ENCODE assay signal across 8 mouse cellular contexts in the genomic region with DNA sequence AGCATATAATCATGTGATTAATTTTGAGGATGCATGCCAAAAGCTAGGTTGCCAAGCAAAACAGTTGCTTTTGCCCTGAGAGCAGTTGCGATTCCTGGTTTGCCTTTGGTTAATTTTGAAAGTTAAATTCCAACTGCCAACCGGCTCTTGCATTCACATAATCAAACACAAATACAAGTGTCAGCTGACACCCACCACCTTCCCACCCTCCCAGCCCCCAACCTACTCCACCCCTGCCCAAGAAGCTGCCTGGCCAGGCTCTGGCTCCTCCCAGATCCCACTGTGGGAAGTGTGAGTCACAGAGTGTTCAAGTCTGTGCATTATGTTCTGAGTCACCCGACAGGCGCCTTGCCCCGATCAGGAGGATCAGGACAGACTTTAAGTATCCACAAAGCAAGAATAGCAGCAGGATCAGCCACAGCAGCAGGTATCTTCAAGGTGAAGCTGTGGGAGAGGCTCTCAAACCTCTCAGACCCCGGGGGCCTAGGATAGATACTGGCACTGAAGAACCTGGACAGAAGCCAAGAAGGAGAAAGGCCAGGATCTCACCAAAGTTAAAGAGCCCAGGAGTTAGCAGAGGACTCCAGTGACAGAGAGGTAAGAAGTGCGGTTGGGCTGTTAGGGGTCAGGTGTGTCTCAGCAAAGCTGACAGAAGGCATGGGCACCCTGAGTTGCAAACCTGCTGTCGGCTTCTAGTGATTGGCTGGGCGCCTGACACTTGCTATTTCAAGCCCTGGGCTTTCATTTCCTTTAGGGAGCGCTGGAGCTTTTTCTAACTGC. TPM values are rescaled to one million over a fixed set of nuclear protein-coding genes. Genes with fewer than 3 reads are reported as not detected.
A peak's percentile ranks its signal among the peaks of the same experiment; 100 is the strongest.
DNase-seq lines count a peak whose midpoint lies in the region; ATAC-seq and TF ChIP-seq lines count a peak whose summit lies in the region.

A gene (plus strand): TSS at position 316 of the 780 bp plus-strand sequence.

- TF ChIP-seq CTCF in heart, postnatal 0 days (IDR thresholded peaks at IDR 0.05; ENCODE audit: low read depth) = no peak

- H3K9me3 ChIP-seq in forebrain, embryonic 16.5 days (ENCODE audit: control insufficient read depth, low read length) = no peaks in the 10 kb centered on the region
- H3K9me3 ChIP-seq in heart, postnatal 0 days (replicated peaks; ENCODE audit: control insufficient read depth, low read length) = no peaks in the 10 kb centered on the region
- no peaks in the 10 kb centered on the region for H3K9me3 ChIP-seq in megakaryocyte, embryonic 14.5 days
- H3K9me3 ChIP-seq in midbrain, embryonic 11.5 days (ENCODE audit: control insufficient read depth, low read length) = no peaks in the 10 kb centered on the region

- no peak for TF ChIP-seq EP300 in heart, postnatal 0 days (IDR thresholded peaks at IDR 0.05; ENCODE audit: low read depth)

- H3K4me3 ChIP-seq in forebrain, embryonic 16.5 days (replicated peaks; ENCODE audit: low read length) = no peak within 1 kb of the TSS
- peak within 1 kb of the TSS; percentile 45 for H3K4me3 ChIP-seq in heart, postnatal 0 days (ENCODE audit: low read depth, low read length)
- peak within 1 kb of the TSS; percentile 87 for H3K4me3 ChIP-seq in megakaryocyte, embryonic 14.5 days (replicated peaks)
- no peak within 1 kb of the TSS for H3K4me3 ChIP-seq in midbrain, embryonic 11.5 days (ENCODE audit: low read depth, low read length)

- peaks cover 10% of the 10 kb centered on the region for H3K4me1 ChIP-seq in forebrain, embryonic 16.5 days (replicated peaks; ENCODE audit: control insufficient read depth, insufficient read depth, low read length)
- peaks cover 13% of the 10 kb centered on the region for H3K4me1 ChIP-seq in heart, postnatal 0 days (ENCODE audit: control insufficient read depth, insufficient read depth)
- peaks cover 25% of the 10 kb centered on the region for H3K4me1 ChIP-seq in megakaryocyte, embryonic 14.5 days
- H3K4me1 ChIP-seq in midbrain, embryonic 11.5 days (ENCODE audit: control insufficient read depth, insufficient read depth, low read length) = no peaks in the 10 kb centered on the region

- no peak within 1 kb of the TSS for H3K27ac ChIP-seq in forebrain, embryonic 16.5 days (ENCODE audit: low read length)
- peak within 1 kb of the TSS; percentile 56; the same call in 1 of the 2 replicates for H3K27ac ChIP-seq in heart, postnatal 0 days (ENCODE audit: low read depth)
- no peak within 1 kb of the TSS for H3K27ac ChIP-seq in midbrain, embryonic 11.5 days (ENCODE audit: low read depth, low read length)

- peak; percentile 95 for DNase-seq in NIH3T3 (ENCODE audit: low read depth)
- peak; percentile 73 for DNase-seq in adrenal gland, postnatal 36 days
- DNase-seq in heart, postnatal 0 days (ENCODE audit: low spot score) = peak; percentile 54
- peak; percentile 24 to 36 for DNase-seq in layer of hippocampus, postnatal 25 days (ENCODE audit: extremely low spot score in 1 of 2, low spot score in 1 of 2)
- peak; percentile 50 for DNase-seq in urinary bladder, postnatal 25 days (ENCODE audit: low spot score)
- DNase-seq in midbrain, embryonic 11.5 days (ENCODE audit: low spot score, missing footprints) = no peak

- H3K9ac ChIP-seq in forebrain, embryonic 16.5 days (replicated peaks; ENCODE audit: low read depth, low read length) = no peak within 1 kb of the TSS
- peak within 1 kb of the TSS; percentile 40 for H3K9ac ChIP-seq in heart, postnatal 0 days (replicated peaks; ENCODE audit: low read depth, low read length)
- H3K9ac ChIP-seq in midbrain, embryonic 11.5 days (ENCODE audit: low read length) = no peak within 1 kb of the TSS

- H3K27me3 ChIP-seq in forebrain, embryonic 16.5 days (replicated peaks; ENCODE audit: control insufficient read depth, insufficient read depth, low read length) = no peaks in the 10 kb centered on the region
- no peaks in the 10 kb centered on the region for H3K27me3 ChIP-seq in heart, postnatal 0 days (ENCODE audit: control insufficient read depth, insufficient read depth, low read length)
- no peaks in the 10 kb centered on the region for H3K27me3 ChIP-seq in megakaryocyte, embryonic 14.5 days (replicated peaks)
- no peaks in the 10 kb centered on the region for H3K27me3 ChIP-seq in midbrain, embryonic 11.5 days (ENCODE audit: control insufficient read depth, insufficient read depth, low read length)

- no peaks in the 10 kb centered on the region for H3K36me3 ChIP-seq in forebrain, embryonic 16.5 days (ENCODE audit: control insufficient read depth, insufficient read depth)
- H3K36me3 ChIP-seq in heart, postnatal 0 days (replicated peaks; ENCODE audit: control insufficient read depth, insufficient read depth, low read length) = no peaks in the 10 kb centered on the region
- no peaks in the 10 kb centered on the region for H3K36me3 ChIP-seq in megakaryocyte, embryonic 14.5 days (replicated peaks; ENCODE audit: low read length)
- H3K36me3 ChIP-seq in midbrain, embryonic 11.5 days (ENCODE audit: control insufficient read depth, insufficient read depth, low read length) = no peaks in the 10 kb centered on the region

- WGBS in forebrain, embryonic 16.5 days = 45% methylated on average over 10 of the region's 10 CpGs
- 17% methylated on average over 10 of the region's 10 CpGs for WGBS in heart, postnatal 0 days
- 70% methylated on average over 10 of the region's 10 CpGs for WGBS in midbrain, embryonic 11.5 days

- H3K4me2 ChIP-seq in forebrain, embryonic 16.5 days (ENCODE audit: low read length) = no peak within 1 kb of the TSS
- peak within 1 kb of the TSS; percentile 63 for H3K4me2 ChIP-seq in heart, postnatal 0 days (ENCODE audit: low read depth, low read length)
- no peak within 1 kb of the TSS for H3K4me2 ChIP-seq in midbrain, embryonic 11.5 days

- peak; percentile 85 for ATAC-seq in forebrain, embryonic 16.5 days
- peak; percentile 82 for ATAC-seq in heart, postnatal 0 days (ENCODE audit: insufficient read depth, low read depth)
- ATAC-seq in midbrain, embryonic 11.5 days (ENCODE audit: low FRiP score) = no peak

RNA-seq across cellular contexts. Expression of the gene that starts here (rescaled TPM):
- total RNA-seq in adrenal gland, postnatal 36 days (2021) = 1 to 10 TPM; 2.8 to 4.3 TPM
- polyA plus RNA-seq in forebrain, embryonic 16.5 days (2015; fragmentation: Nextera tagmentation; extraction: Ambion mirVana) = 0.22 and 0.52 TPM in 2 replicates
- total RNA-seq in heart, postnatal 0 days (2014; rRNA removed; ENCODE audit: low replicate concordance) = 2.2 and 4.6 TPM in 2 replicates
- 3.9 and 4.6 TPM in 2 replicates for polyA plus RNA-seq in heart, postnatal 0 days (2015; fragmentation: Nextera tagmentation; extraction: Ambion mirVana)
- total RNA-seq in layer of hippocampus, postnatal 25 days (2021) = 1 to 10 TPM; 2.3 to 4.0 TPM
- polyA plus RNA-seq in megakaryocyte, embryonic 14.5 days (2012; ENCODE audit: insufficient read depth, low replicate concordance) = 0.26 TPM in 1 of 2 replicates, not detected in the other
- polyA plus RNA-seq in midbrain, embryonic 11.5 days (2014; fragmentation: Nextera tagmentation; extraction: Ambion mirVana) = 0.18 and 0.49 TPM in 2 replicates

Comparison
In these comparisons a context has a peak if more than half of its experiments do, and no peak if none do; other contexts are left out.
1. Peak in ATAC-seq in forebrain, embryonic 16.5 days; RNA of the gene not detected or under 1 TPM.
2. H3K4me3 ChIP-seq: peak in heart, postnatal 0 days (single experiment) and megakaryocyte, embryonic 14.5 days (single experiment); none in forebrain, embryonic 16.5 days (single experiment) and midbrain, embryonic 11.5 days (single experiment).